Mouse (Mus musculus) frontal cortex, postnatal 36 days (tissue): ENCODE measurements around the gene Armc6.
"Not testable (repeated sequence)": the region's sequence is repeated elsewhere in the genome, so short reads cannot be mapped to it uniquely, and the experiment has no call there.

Experiments used
- DNase-seq, 2 experiments: peaks; one replicate each; pipeline ENCODE4 v3.0.0; 2022; ENCODE audit warnings: low spot score in 2 of 2

Armc6 gene

GRCm38 (mm10) chr8:70230837-70231236, 3.4 kb downstream of the Armc6 start:
- DNase-seq: no peak

GRCm38 (mm10) chr8:70227997-70228396, 6.3 kb downstream of the Armc6 start:
- no peak for DNase-seq

- DNase-seq: peak in 1 of 2 experiments; percentile 42
These were observed 10.9 kb downstream of the Armc6 start for GRCm38 (mm10) chr8:70223341-70223740.

- no peak for DNase-seq
These were observed 12.2 kb downstream of the Armc6 start for GRCm38 (mm10) chr8:70222041-70222440.

- DNase-seq: no peak
These were observed 13.4 kb downstream of the Armc6 start for GRCm38 (mm10) chr8:70220911-70221310.

GRCm38 (mm10) chr8:70220236-70220840, 13.9 kb downstream of the Armc6 start:
- no peak for DNase-seq

GRCm38 (mm10) chr8:70219107-70219684, 15.1 kb downstream of the Armc6 start:
- DNase-seq: no peak

- DNase-seq: no peak
These were observed 16.8 kb downstream of the Armc6 start for GRCm38 (mm10) chr8:70217441-70217840.

GRCm38 (mm10) chr8:70216566-70216965, 17.7 kb downstream of the Armc6 start:
- peak; percentile 57 to 85 for DNase-seq

- not testable (repeated sequence) for DNase-seq
These were observed 18.1 kb downstream of the Armc6 start for GRCm38 (mm10) chr8:70216161-70216560.

- no peak for DNase-seq
These were observed 19.2 kb downstream of the Armc6 start for GRCm38 (mm10) chr8:70215092-70215491.

GRCm38 (mm10) chr8:70214411-70214810, 19.9 kb downstream of the Armc6 start:
- DNase-seq: no peak

GRCm38 (mm10) chr8:70212112-70213055, 21.9 kb downstream of the Armc6 start, which contains the start of gene Slc25a42:
Slc25a42 (minus strand) TSS chr8:70212305.
- peak; percentile 99 for DNase-seq

GRCm38 (mm10) chr8:70211726-70212111, 22.5 kb downstream of the Armc6 start:
- DNase-seq: peak in 1 of 2 experiments; percentile 47

GRCm38 (mm10) chr8:70211275-70211674, 23.0 kb downstream of the Armc6 start:
- DNase-seq: no peak

GRCm38 (mm10) chr8:70210538-70210937, 23.7 kb downstream of the Armc6 start:
- peak; percentile 49 to 59 for DNase-seq

GRCm38 (mm10) chr8:70208130-70208529, 26.1 kb downstream of the Armc6 start:
- DNase-seq: no peak

GRCm38 (mm10) chr8:70204757-70205156, 29.5 kb downstream of the Armc6 start:
- DNase-seq: no peak

- DNase-seq: peak; percentile 28 to 38
These were observed 31.2 kb downstream of the Armc6 start for GRCm38 (mm10) chr8:70203072-70203471.

- no peak for DNase-seq
These were observed 32.8 kb downstream of the Armc6 start for GRCm38 (mm10) chr8:70201417-70201816.

GRCm38 (mm10) chr8:70200098-70200681, 34.1 kb downstream of the Armc6 start:
- peak; percentile 52 to 58 for DNase-seq

GRCm38 (mm10) chr8:70197603-70198002, 36.7 kb downstream of the Armc6 start:
- no peak for DNase-seq
